Mouse (Mus musculus) lung, postnatal 14 days (tissue): ENCODE data around the gene Tcte1.

Experiments used
- DNase-seq: peaks from one replicate; pipeline ENCODE4 v3.0.0; 2021

Tcte1 gene

GRCm38 (mm10) chr17:45523263-45523662, at the start of gene Tcte1:
TSS of gene Tcte1 (plus strand) at chr17:45523434.
- peak; percentile 15 for DNase-seq

GRCm38 (mm10) chr17:45473667-45474066, 49.6 kb upstream of the Tcte1 start:
- no peak for DNase-seq

- no peak for DNase-seq
Observed at GRCm38 (mm10) chr17:45474146-45474545, 49.1 kb upstream of the Tcte1 start.

- DNase-seq: peak; percentile 38
Observed at GRCm38 (mm10) chr17:45474669-45475465, 48.4 kb upstream of the Tcte1 start, which contains the start of gene Spats1. TSS of gene Spats1 (minus strand) at chr17:45475415.

GRCm38 (mm10) chr17:45478234-45478825, 44.9 kb upstream of the Tcte1 start:
- DNase-seq: peak; percentile 84

- DNase-seq: no peak
Observed at GRCm38 (mm10) chr17:45480429-45480828, 42.8 kb upstream of the Tcte1 start.

GRCm38 (mm10) chr17:45485581-45485980, 37.7 kb upstream of the Tcte1 start:
- DNase-seq: no peak

- no peak for DNase-seq
Observed at GRCm38 (mm10) chr17:45487216-45487615, 36.0 kb upstream of the Tcte1 start.

GRCm38 (mm10) chr17:45488321-45489254, 34.6 kb upstream of the Tcte1 start:
- no peak for DNase-seq

- no peak for DNase-seq
Observed at GRCm38 (mm10) chr17:45489736-45490135, 33.5 kb upstream of the Tcte1 start.

- DNase-seq: no peak
Observed at GRCm38 (mm10) chr17:45490532-45491154, 32.6 kb upstream of the Tcte1 start.

GRCm38 (mm10) chr17:45495398-45495797, 27.8 kb upstream of the Tcte1 start:
- DNase-seq: no peak

- DNase-seq: no peak
Observed at GRCm38 (mm10) chr17:45498397-45498796, 24.8 kb upstream of the Tcte1 start.

GRCm38 (mm10) chr17:45499516-45499915, 23.7 kb upstream of the Tcte1 start:
- no peak for DNase-seq

GRCm38 (mm10) chr17:45500981-45501380, 22.3 kb upstream of the Tcte1 start:
- no peak for DNase-seq

GRCm38 (mm10) chr17:45502324-45502723, 20.9 kb upstream of the Tcte1 start:
- DNase-seq: no peak

- DNase-seq: no peak
Observed at GRCm38 (mm10) chr17:45503301-45503973, 19.8 kb upstream of the Tcte1 start.

- no peak for DNase-seq
Observed at GRCm38 (mm10) chr17:45505941-45506465, 17.2 kb upstream of the Tcte1 start.

- peak; percentile 97 for DNase-seq
Observed at GRCm38 (mm10) chr17:45506700-45507189, 16.5 kb upstream of the Tcte1 start, which contains the start of gene Aars2. TSS of gene Aars2 (plus strand) at chr17:45506841.

GRCm38 (mm10) chr17:45510871-45511270, 12.4 kb upstream of the Tcte1 start:
- DNase-seq: no peak

GRCm38 (mm10) chr17:45511757-45512156, 11.5 kb upstream of the Tcte1 start:
- DNase-seq: no peak
